Mouse (Mus musculus) lung, postnatal 25 days (tissue): ENCODE data around the gene Pfdn6.
A peak's percentile ranks its signal among the peaks of the same experiment; 100 is the strongest.
"Not testable (repeated sequence)": the region's sequence is repeated elsewhere in the genome, so short reads cannot be mapped to it uniquely, and the experiment has no call there.

Experiments
- DNase-seq: peaks from one replicate; pipeline ENCODE4 v3.0.0; 2022; ENCODE audit warnings: low spot score

The Pfdn6 gene

GRCm38 (mm10) chr17:33897114-33897794 is 42.9 kb downstream of the Pfdn6 start:
- DNase-seq = peak; percentile 48

GRCm38 (mm10) chr17:33893011-33893410 is 47.1 kb downstream of the Pfdn6 start:
- DNase-seq = not testable (repeated sequence)

- no peak for DNase-seq
These were observed 47.7 kb downstream of the Pfdn6 start for GRCm38 (mm10) chr17:33892429-33892828.

GRCm38 (mm10) chr17:33891892-33892291 is 48.3 kb downstream of the Pfdn6 start:
- not testable (repeated sequence) for DNase-seq

GRCm38 (mm10) chr17:33891357-33891756 is 48.8 kb downstream of the Pfdn6 start:
- no peak for DNase-seq

- DNase-seq = peak; percentile 100
These were observed 49.5 kb downstream of the Pfdn6 start, which contains the start of gene Kifc1 for GRCm38 (mm10) chr17:33890533-33891059. Gene Kifc1 (minus strand): TSS chr17:33890661.

- DNase-seq = not testable (repeated sequence)
These were observed 50.1 kb downstream of the Pfdn6 start for GRCm38 (mm10) chr17:33889941-33890532.
